Mouse (Mus musculus): Measurements from ENCODE around the gene Gm9747. TPM values are rescaled to one million over a fixed set of nuclear protein-coding genes. Genes with fewer than 3 reads are reported as not detected.

The Gm9747 gene
- polyA plus RNA-seq, 1 experiment from 2014 or later, result 33.4 TPM

DNA sequence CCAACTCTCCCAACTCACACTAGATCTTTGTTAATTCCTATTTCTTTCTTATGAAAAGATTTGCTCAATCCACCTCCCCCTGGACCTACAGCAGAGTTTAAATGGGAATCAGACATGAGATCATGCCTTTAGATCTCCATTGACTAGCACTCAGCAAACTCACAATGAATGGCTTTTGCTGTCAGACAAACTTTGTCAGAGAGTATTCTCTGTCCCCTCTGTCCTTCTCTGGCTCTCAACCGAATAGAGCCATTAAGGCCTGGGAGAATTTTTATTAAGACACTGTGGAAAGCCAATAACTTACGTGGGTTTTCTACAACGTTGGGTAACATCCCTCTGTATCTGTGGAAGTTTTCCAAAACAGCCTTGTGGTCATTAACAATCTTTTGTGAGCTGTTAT is 27.1 kb downstream of the Gm9747 start:
- Histone ChIP-seq H3K36me3 (peaks cover 8% of the 10 kb centered on the region), H3K27me3 (replicated peaks) (no peaks in the 10 kb centered on the region), H3K27ac (replicated peaks) (no peak overlapping the region), H3K9ac (no peak overlapping the region), H3K4me1 (peaks cover 55% of the 10 kb centered on the region), H3K4me3 (no peak overlapping the region), H3K4me2 (no peak overlapping the region), H3K9me3 (no peaks in the 10 kb centered on the region)
- 85% methylated on average over 3 of the region's 3 CpGs for WGBS
- ATAC-seq (ENCODE audit: extremely low read depth, insufficient number of reproducible peaks, low FRiP score, low TSS enrichment), result no peak

DNA sequence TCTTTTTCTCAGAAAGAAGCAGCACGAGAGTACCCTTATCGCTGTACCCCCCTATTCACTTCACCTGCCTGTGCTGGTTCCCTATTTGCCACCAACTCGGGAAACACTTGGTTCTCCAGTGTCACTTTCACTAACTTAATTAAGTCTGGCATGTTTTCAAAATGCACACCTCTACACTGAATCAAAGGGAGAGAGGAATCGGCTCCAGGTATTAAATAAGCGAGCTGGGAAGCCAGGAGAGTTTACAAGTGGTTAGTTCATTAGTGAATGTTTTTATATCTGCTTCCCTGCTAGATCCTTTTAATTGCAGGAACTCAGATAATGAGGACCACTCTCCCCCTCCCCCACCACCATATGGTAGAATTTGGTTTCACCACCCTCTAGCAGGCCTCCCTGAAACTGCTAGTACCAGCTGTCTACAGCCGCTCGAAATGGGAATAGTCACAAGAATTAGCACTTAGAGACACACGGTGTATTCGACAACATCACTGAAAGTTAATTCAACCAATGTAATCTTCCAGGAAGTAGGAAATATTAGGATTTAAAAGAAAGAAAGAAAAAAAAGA is 28.2 kb downstream of the Gm9747 start:
- Histone ChIP-seq H3K9ac (no peak overlapping the region), H3K4me1 (peaks cover 55% of the 10 kb centered on the region), H3K9me3 (no peaks in the 10 kb centered on the region), H3K36me3 (no peaks in the 10 kb centered on the region; the same call in 1 of the 2 replicates), H3K4me2 (no peak overlapping the region), H3K27me3 (replicated peaks) (no peaks in the 10 kb centered on the region), H3K4me3 (no peak overlapping the region), H3K27ac (replicated peaks) (no peak overlapping the region)
- no peak for ATAC-seq (ENCODE audit: extremely low read depth, insufficient number of reproducible peaks, low FRiP score, low TSS enrichment)
- WGBS, result 48% methylated on average over 9 of the region's 9 CpGs

DNA sequence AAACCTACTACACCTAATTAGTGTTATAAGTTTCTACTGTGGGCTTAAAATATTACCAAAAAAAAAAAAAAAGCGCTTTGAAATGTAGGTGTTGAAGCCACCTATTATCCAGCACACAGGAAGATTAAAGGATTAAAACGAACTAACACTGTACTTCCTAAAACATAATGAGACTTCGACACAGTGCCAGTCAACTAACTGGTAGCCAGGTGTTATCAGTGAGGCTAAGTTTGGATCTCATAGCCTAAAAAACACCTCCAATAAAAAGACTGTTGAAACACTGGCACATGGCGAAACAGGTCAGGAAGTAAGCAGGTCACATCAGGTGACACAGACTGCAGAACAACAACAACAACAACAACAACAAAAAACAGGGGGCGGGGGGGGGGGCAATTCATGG is 28.7 kb downstream of the Gm9747 start:
- Histone ChIP-seq H3K4me1 (peaks cover 56% of the 10 kb centered on the region), H3K9me3 (no peaks in the 10 kb centered on the region), H3K27me3 (replicated peaks) (no peaks in the 10 kb centered on the region), H3K9ac (no peak overlapping the region), H3K36me3 (no peaks in the 10 kb centered on the region; the same call in 1 of the 2 replicates), H3K4me3 (no peak overlapping the region), H3K4me2 (no peak overlapping the region), H3K27ac (replicated peaks) (no peak overlapping the region)
- WGBS, result 58% methylated on average over 5 of the region's 5 CpGs
- no peak for ATAC-seq (ENCODE audit: extremely low read depth, insufficient number of reproducible peaks, low FRiP score, low TSS enrichment)

DNA sequence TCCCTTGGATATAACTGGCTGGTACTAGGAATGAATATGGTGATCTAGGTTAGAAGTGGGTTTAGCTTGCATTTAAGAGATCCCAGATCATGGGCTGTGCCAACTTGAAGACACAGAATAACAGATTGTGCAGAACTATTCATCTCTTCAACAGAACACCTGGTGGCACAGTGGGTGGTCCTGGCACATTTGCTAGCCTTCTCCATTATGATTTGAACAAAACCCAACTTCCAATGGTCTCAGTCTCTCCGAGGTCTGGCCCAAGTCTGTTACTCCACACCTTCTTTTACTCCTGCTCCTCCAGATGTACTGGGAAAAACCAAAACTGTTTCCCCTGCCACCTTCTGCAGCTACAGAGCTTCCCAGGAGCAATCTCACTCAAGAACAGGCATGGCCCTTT is 29.4 kb downstream of the Gm9747 start:
- WGBS, result 79% methylated on average over 1 of the region's 1 CpGs
- Histone ChIP-seq H3K4me2 (no peak overlapping the region), H3K27ac (replicated peaks) (no peak overlapping the region), H3K4me3 (no peak overlapping the region), H3K36me3 (no peaks in the 10 kb centered on the region; the same call in 1 of the 2 replicates), H3K9me3 (no peaks in the 10 kb centered on the region), H3K27me3 (replicated peaks) (no peaks in the 10 kb centered on the region), H3K9ac (no peak overlapping the region), H3K4me1 (peaks cover 59% of the 10 kb centered on the region)
- ATAC-seq (ENCODE audit: extremely low read depth, insufficient number of reproducible peaks, low FRiP score, low TSS enrichment), result no peak

DNA sequence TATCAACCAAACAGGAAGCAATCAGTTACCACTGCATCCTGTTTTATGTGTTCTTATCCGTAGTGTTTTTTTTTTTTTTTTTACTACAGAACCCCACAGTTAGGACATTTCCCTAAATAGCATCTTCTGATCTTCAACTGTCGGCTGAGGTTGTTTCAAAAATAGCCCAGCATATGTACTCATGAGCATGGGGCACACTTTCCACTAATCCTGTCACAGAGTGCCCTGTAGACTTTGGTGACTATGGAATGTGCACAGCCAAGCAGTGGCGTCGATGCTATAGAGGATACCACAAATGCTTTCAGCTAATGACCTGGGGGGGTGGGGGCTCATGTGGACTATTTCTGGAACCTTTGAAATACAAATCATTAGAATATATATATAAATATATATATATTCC is 34.6 kb downstream of the Gm9747 start:
- Histone ChIP-seq H3K9me3 (no peaks in the 10 kb centered on the region), H3K36me3 (peaks cover 23% of the 10 kb centered on the region), H3K27me3 (replicated peaks) (no peaks in the 10 kb centered on the region), H3K9ac (no peak overlapping the region), H3K4me2 (peak overlapping the region; percentile 30), H3K27ac (replicated peaks) (peak overlapping the region; percentile 73), H3K4me1 (peaks cover 59% of the 10 kb centered on the region), H3K4me3 (no peak overlapping the region)
- 16% methylated on average over 4 of the region's 4 CpGs for WGBS
- ATAC-seq (ENCODE audit: extremely low read depth, insufficient number of reproducible peaks, low FRiP score, low TSS enrichment), result peak; percentile 58; the same call in 1 of the 2 replicates

DNA sequence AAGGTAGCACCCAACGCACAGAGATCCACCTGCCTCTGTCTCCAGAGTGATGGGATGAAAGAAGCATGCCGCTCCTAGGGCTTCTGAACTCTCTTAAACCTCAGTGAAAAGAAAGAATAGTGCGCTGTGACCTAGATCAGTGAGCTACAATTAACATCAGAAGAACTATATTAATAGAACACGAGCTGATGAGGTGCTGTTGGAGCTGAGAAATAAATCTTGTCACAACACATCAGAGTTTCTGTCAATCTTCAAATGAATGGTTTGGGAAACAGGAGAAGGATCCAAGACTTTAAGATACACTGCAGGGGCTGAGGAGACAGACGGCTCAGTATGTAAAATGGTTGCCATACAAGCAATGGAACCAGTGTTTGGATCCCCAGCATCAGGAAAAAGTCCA is 39.3 kb downstream of the Gm9747 start:
- Histone ChIP-seq H3K4me3 (no peak overlapping the region), H3K9ac (no peak overlapping the region), H3K27ac (replicated peaks) (no peak overlapping the region; the same call in 1 of the 2 replicates), H3K36me3 (peaks cover 41% of the 10 kb centered on the region), H3K4me1 (peaks cover 71% of the 10 kb centered on the region), H3K9me3 (no peaks in the 10 kb centered on the region), H3K4me2 (no peak overlapping the region), H3K27me3 (replicated peaks) (no peaks in the 10 kb centered on the region)
- ATAC-seq (ENCODE audit: extremely low read depth, insufficient number of reproducible peaks, low FRiP score, low TSS enrichment), result no peak
- 72% methylated on average over 5 of the region's 5 CpGs for WGBS

DNA sequence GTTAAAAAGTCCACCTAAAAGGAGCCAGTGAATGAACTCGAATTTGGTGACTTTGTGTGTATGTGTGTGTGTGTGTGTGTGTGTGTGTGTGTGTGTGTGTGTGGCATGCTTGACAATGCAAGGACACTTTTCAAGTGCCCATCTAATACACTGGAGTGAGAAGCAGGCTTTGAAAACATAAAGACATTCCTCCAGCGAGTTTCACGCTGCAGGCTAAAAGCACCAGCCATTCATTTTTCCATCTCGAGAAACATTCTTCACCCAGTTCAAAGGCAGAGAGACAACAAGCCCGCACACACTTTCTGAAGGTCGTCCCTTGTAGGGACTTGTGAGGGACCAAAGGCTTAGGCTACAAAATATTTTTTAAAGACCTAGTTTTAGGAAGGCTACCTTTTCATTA is 40.6 kb downstream of the Gm9747 start:
- Histone ChIP-seq H3K27ac (replicated peaks) (peak overlapping the region; percentile 30), H3K36me3 (peaks cover 53% of the 10 kb centered on the region), H3K27me3 (replicated peaks) (no peaks in the 10 kb centered on the region), H3K4me1 (peaks cover 59% of the 10 kb centered on the region), H3K4me3 (no peak overlapping the region), H3K4me2 (no peak overlapping the region), H3K9me3 (no peaks in the 10 kb centered on the region), H3K9ac (no peak overlapping the region)
- no peak for ATAC-seq (ENCODE audit: extremely low read depth, insufficient number of reproducible peaks, low FRiP score, low TSS enrichment)
- WGBS, result 41% methylated on average over 6 of the region's 6 CpGs

DNA sequence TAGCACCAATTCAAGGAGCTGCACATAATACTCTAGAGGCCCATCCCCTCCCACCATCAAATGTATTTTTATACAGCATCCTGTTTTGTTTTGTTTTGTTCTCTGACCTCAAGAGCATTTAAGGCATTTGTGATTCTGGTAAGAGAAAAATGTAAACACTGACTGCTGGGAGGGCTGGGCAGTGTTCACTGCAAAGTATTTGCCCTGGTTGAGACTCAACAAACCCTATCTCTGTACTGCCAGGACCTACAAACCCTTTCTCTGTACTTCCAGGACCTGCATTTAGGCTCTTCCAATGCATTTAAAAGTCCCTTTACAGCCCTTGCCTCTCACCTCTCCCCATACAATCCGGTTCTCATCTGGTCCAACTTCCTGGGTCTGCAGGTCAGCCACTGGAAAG is 41.4 kb downstream of the Gm9747 start:
- Histone ChIP-seq H3K4me2 (no peak overlapping the region), H3K36me3 (peaks cover 51% of the 10 kb centered on the region), H3K4me1 (peaks cover 57% of the 10 kb centered on the region), H3K27ac (replicated peaks) (peak overlapping the region; percentile 60), H3K4me3 (no peak overlapping the region), H3K9me3 (no peaks in the 10 kb centered on the region), H3K27me3 (replicated peaks) (no peaks in the 10 kb centered on the region), H3K9ac (peak overlapping the region; percentile 59)
- 27% methylated on average over 1 of the region's 1 CpGs for WGBS
- ATAC-seq (ENCODE audit: extremely low read depth, insufficient number of reproducible peaks, low FRiP score, low TSS enrichment), result no peak

DNA sequence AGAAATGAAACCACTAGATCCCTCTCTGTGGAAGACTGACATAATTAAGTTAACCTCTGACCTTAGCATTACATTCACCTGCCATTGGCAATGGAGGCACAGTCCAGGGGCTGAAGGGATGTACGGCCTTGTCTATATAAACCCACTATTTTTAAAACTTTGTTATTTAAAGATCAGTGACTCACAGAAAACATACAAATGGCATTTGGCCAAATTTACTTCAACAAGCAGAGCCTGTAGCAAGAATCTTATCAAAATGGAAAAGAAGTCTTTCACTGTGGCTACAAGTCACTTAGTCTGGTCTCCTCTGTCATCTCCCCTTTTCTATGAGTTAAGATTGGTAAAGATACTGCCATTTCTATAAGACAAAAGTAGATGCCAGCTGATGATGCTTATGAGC is 46.9 kb downstream of the Gm9747 start:
- Histone ChIP-seq H3K27me3 (replicated peaks) (no peaks in the 10 kb centered on the region), H3K9me3 (no peaks in the 10 kb centered on the region), H3K4me1 (peaks cover 39% of the 10 kb centered on the region), H3K4me3 (no peak overlapping the region), H3K27ac (replicated peaks) (0 out of 2 replicates have a peak overlapping the region, but pooled peaks have one; percentile 16), H3K4me2 (peak overlapping the region; percentile 12), H3K9ac (0 out of 2 replicates have a peak overlapping the region, but pooled peaks have one; percentile 14), H3K36me3 (peaks cover 32% of the 10 kb centered on the region)
- ATAC-seq (ENCODE audit: extremely low read depth, insufficient number of reproducible peaks, low FRiP score, low TSS enrichment), result no peak
- 19% methylated on average over 1 of the region's 1 CpGs for WGBS

DNA sequence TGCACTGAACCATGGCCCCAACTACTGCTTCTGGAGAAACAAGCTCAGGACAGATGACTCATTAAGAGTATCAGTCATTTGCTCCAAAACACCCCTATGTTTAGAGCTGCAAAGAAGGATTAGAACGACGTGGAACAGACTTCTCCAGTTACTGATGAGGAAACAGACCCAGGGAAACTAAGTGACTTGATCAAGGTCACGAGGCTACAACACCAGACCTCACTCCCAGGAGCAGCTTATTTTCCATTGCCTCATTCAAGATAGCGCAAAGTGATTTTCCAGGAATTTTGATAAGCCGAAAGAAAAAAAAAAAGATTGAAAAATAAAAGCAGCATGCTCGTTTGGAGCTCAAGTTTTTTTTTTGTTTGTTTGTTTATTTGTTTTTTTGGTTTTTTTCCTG is 48.9 kb downstream of the Gm9747 start:
- H3K9ac ChIP-seq, result no peak overlapping the region
- WGBS, result 27% methylated on average over 6 of the region's 6 CpGs
- H3K27ac ChIP-seq (replicated peaks), result peak overlapping the region; percentile 95
- no peaks in the 10 kb centered on the region for H3K27me3 ChIP-seq (replicated peaks)
- peaks cover 22% of the 10 kb centered on the region for H3K36me3 ChIP-seq
- H3K4me1 ChIP-seq, result peaks cover 33% of the 10 kb centered on the region
- no peak overlapping the region for H3K4me3 ChIP-seq
- no peak for ATAC-seq (ENCODE audit: extremely low read depth, insufficient number of reproducible peaks, low FRiP score, low TSS enrichment)
- H3K4me2 ChIP-seq, result peak overlapping the region; percentile 72
- no peaks in the 10 kb centered on the region for H3K9me3 ChIP-seq

DNA sequence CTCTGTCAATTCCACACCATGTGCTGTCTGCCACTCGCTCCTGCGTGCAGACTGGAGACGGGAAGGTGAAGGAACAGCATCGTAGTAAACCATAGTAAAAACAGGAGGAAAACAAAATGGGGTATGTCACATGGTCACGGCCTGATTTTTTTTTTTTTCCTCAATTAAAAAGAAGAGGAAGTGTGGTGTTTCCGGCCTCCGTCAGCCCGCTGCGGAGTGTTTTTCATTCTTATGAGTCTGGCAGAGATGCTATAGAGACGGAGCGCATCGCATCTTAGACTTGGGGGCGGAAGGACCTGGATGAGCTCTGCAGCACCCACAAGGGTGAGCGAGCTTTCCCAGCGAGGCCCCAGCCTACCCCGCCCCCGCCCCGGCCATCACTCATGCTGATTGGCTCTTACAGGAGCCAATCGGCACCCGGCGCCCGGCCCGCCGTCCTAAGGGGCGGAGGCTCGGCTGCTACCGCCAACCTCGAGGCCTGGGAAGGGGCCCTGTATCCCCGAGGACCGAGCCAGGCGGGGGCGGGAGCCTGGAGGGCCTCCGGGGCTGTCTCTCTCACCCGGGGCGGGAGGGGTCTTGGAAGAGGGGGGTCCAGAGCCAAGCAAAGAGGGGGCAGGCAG is 50.2 kb downstream of the Gm9747 start:
- Histone ChIP-seq H3K36me3 (peaks cover 21% of the 10 kb centered on the region), H3K27me3 (replicated peaks) (peaks cover 10% of the 10 kb centered on the region), H3K9me3 (no peaks in the 10 kb centered on the region), H3K4me3 (peak overlapping the region; percentile 80), H3K4me1 (peaks cover 42% of the 10 kb centered on the region), H3K9ac (peak overlapping the region; percentile 95), H3K4me2 (peak overlapping the region; percentile 72), H3K27ac (replicated peaks) (peak overlapping the region; percentile 95)
- under 1% methylated on average over 35 of the region's 35 CpGs for WGBS
- peak; percentile 94 for ATAC-seq (ENCODE audit: extremely low read depth, insufficient number of reproducible peaks, low FRiP score, low TSS enrichment)

DNA sequence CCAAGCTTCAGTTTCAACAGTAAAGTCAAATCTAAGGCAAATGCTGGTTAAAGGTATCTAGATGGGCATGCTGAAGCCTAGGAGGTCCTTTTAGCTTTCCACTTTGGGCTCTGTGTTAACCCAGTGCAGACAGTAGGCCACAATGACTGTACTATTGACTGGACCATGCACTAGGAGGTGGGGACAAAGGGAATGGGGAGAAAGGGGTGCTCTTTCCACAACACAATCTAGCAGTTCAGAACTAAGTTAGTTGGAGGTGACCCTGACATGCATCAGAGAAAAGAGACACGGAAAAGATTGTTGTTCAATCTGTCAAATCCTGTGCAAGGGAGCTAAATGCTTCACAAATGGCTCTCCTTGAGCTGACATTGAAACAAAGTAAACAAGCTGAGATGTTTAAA is 51.0 kb downstream of the Gm9747 start:
- 10% methylated on average over 1 of the region's 1 CpGs for WGBS
- Histone ChIP-seq H3K4me3 (peak overlapping the region; percentile 80), H3K4me2 (peak overlapping the region; percentile 72), H3K36me3 (peaks cover 24% of the 10 kb centered on the region), H3K9me3 (no peaks in the 10 kb centered on the region), H3K27me3 (replicated peaks) (peaks cover 16% of the 10 kb centered on the region), H3K27ac (replicated peaks) (peak overlapping the region; percentile 95), H3K4me1 (peaks cover 49% of the 10 kb centered on the region), H3K9ac (peak overlapping the region; percentile 95)
- no peak for ATAC-seq (ENCODE audit: extremely low read depth, insufficient number of reproducible peaks, low FRiP score, low TSS enrichment)

Measured in heart, embryonic 13.5 days (tissue).